Mouse (Mus musculus): ENCODE data around the gene Bsph1. TPM values are rescaled to one million over a fixed set of nuclear protein-coding genes. Genes with fewer than 3 reads are reported as not detected.

Bsph1 gene
- not detected for polyA plus RNA-seq (2017; shearing (Covaris generic))

DNA sequence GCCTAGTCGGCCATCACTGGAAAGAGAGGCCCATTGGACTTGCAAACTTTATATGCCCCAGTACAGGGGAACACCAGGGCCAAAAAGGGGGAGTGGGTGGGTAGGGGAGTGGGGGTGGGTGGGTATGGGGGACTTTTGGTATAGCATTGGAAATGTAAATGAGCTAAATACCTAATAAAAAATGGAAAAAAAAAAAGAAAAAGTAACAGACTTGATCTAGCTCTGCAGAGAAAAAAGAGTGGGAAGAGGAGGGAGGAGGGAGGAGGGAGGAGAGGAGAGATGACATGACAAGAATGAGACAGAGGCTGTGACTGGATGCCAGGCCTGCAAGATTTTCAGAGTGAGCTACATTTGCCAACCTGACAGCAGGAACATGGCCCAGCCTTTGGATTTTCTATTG, at the start of gene Bsph1:
Bsph1 (plus strand) TSS at position 301 of the 400 bp plus-strand sequence.

Other genes starting within 250 kb of the Bsph1 start
- gene Vmn1r89, start 237.8 kb upstream of the Bsph1 start, polyA plus RNA-seq (2017; shearing (Covaris generic)) = not detected
- gene Lig1, start 173.6 kb upstream of the Bsph1 start, polyA plus RNA-seq (2017; shearing (Covaris generic)) = 10 to 100 TPM; 28.8 to 36.9 TPM
- gene Zswim9, start 172.1 kb upstream of the Bsph1 start, polyA plus RNA-seq (2017; shearing (Covaris generic)) = 1 to 10 TPM in 1 of 2 experiments, under 1 TPM in 1; 0.86 to 2.1 TPM
- gene Pla2g4c, start 126.2 kb upstream of the Bsph1 start, polyA plus RNA-seq (2017; shearing (Covaris generic)) = under 1 TPM; 0.14 to 0.16 TPM
- not detected for gene Cabp5, start 52.7 kb upstream of the Bsph1 start, polyA plus RNA-seq (2017; shearing (Covaris generic))
- gene Bsph2, start 120.2 kb downstream of the Bsph1 start, polyA plus RNA-seq (2017; shearing (Covaris generic)) = not detected
- not detected for gene Sult2a5, start 173.1 kb downstream of the Bsph1 start, polyA plus RNA-seq (2017; shearing (Covaris generic))